Mouse (Mus musculus) hindlimb bud, embryonic 11.5 days (tissue): ENCODE results near the gene Dcun1d2.
"Not testable (repeated sequence)": the region's sequence is repeated elsewhere in the genome, so short reads cannot be mapped to it uniquely, and the experiment has no call there.

Experiments used
- DNase-seq: peaks from one replicate; pipeline ENCODE4 v3.0.0-alpha.2; 2012; ENCODE audit warnings: low read depth, low spot score; ENCODE audit errors: extremely low spot score

Dcun1d2 gene

GRCm38 (mm10) chr8:13287692-13288623, at the start of gene Dcun1d2, which contains the start of gene Tmco3:
TSS of gene Dcun1d2 (minus strand) at chr8:13288131.
TSS of gene Tmco3 (plus strand) at chr8:13288190.
- peak; percentile 88 for DNase-seq

GRCm38 (mm10) chr8:13337678-13338077, 49.7 kb upstream of the Dcun1d2 start:
- no peak for DNase-seq

GRCm38 (mm10) chr8:13337245-13337644, 49.3 kb upstream of the Dcun1d2 start:
- DNase-seq = not testable (repeated sequence)

- no peak for DNase-seq
These were observed 46.7 kb upstream of the Dcun1d2 start for GRCm38 (mm10) chr8:13334671-13335070.

GRCm38 (mm10) chr8:13326598-13326997, 38.7 kb upstream of the Dcun1d2 start:
- no peak for DNase-seq

GRCm38 (mm10) chr8:13316671-13317070, 28.7 kb upstream of the Dcun1d2 start:
- DNase-seq = no peak

- no peak for DNase-seq
These were observed 27.0 kb upstream of the Dcun1d2 start for GRCm38 (mm10) chr8:13314922-13315321.

GRCm38 (mm10) chr8:13306916-13307315, 19.0 kb upstream of the Dcun1d2 start:
- no peak for DNase-seq

GRCm38 (mm10) chr8:13306309-13306909, 18.5 kb upstream of the Dcun1d2 start:
- DNase-seq = no peak

- no peak for DNase-seq
These were observed 18.0 kb upstream of the Dcun1d2 start for GRCm38 (mm10) chr8:13305884-13306283.

GRCm38 (mm10) chr8:13305459-13305858, 17.5 kb upstream of the Dcun1d2 start:
- DNase-seq = no peak

GRCm38 (mm10) chr8:13301036-13301435, 13.1 kb upstream of the Dcun1d2 start:
- DNase-seq = no peak

- no peak for DNase-seq
These were observed 11.6 kb upstream of the Dcun1d2 start for GRCm38 (mm10) chr8:13299571-13299970.

- no peak for DNase-seq
These were observed 5.9 kb upstream of the Dcun1d2 start for GRCm38 (mm10) chr8:13293677-13294470.

- peak; percentile 57 for DNase-seq
These were observed 4.4 kb upstream of the Dcun1d2 start for GRCm38 (mm10) chr8:13292364-13292763.

GRCm38 (mm10) chr8:13288646-13289045, 715 bp upstream of the Dcun1d2 start:
- DNase-seq = no peak

- peak; percentile 26 for DNase-seq
These were observed 633 bp downstream of the Dcun1d2 start for GRCm38 (mm10) chr8:13287304-13287691.

- no peak for DNase-seq
These were observed 4.7 kb downstream of the Dcun1d2 start for GRCm38 (mm10) chr8:13283200-13283599.

GRCm38 (mm10) chr8:13276941-13277447, 10.9 kb downstream of the Dcun1d2 start:
- no peak for DNase-seq

GRCm38 (mm10) chr8:13272834-13273233, 15.1 kb downstream of the Dcun1d2 start:
- DNase-seq = no peak

- no peak for DNase-seq
These were observed 20.4 kb downstream of the Dcun1d2 start for GRCm38 (mm10) chr8:13267566-13267965.
